Mouse (Mus musculus): Measurements from ENCODE around the gene B3gnt2.

Gene B3gnt2

DNA sequence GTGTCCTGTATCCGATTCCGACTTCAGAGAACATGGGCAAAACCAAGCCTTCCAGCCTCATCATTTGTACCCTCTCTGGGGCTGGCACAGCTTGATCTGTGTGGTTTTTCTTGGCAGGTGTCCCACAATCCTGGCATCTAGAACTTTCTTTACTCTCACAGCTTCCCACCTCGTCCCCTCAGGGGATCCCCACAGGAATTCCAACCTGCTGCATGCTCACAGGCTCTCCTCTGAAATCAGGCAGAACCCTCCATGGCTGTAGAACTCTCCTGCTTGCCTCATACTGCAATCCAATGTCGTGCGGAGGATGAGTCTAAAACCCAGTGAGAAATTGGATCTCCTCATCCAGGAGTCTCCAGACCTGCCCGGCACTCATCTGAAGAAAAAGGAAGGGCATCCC lies 34.1 kb downstream of the B3gnt2 start:
- in situ Hi-C loops (cut with MboI; ENCODE audit: unreplicated experiment in 2 of 2), result loop anchor here in 1 of 2 experiments (25.0 kb wide), 1 partner anchor 436 kb away; the partner anchor contains the start of gene Xpo1

DNA sequence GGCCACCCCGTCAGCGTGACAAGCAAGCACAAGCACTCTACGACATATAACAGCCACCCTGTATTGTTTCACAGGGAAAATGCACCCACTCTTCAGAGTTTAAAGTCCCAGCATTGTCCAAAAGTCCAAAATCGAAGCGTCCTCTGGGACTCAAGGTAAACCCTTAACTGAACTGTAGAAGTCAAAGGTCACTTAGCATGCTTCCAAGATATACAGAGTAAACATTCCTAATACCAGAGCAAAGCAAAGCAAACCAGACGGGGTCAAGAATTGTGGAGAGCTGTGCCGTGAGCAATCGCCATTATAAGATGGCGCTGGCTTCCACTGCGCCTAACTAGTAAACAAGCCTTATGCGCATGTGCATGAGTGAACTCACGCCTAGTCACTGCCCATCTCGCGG lies 34.7 kb downstream of the B3gnt2 start:
- in situ Hi-C loops (cut with MboI; ENCODE audit: unreplicated experiment in 2 of 2), result loop anchor here in 1 of 2 experiments (25.0 kb wide), 1 partner anchor 436 kb away; the partner anchor contains the start of gene Xpo1

DNA sequence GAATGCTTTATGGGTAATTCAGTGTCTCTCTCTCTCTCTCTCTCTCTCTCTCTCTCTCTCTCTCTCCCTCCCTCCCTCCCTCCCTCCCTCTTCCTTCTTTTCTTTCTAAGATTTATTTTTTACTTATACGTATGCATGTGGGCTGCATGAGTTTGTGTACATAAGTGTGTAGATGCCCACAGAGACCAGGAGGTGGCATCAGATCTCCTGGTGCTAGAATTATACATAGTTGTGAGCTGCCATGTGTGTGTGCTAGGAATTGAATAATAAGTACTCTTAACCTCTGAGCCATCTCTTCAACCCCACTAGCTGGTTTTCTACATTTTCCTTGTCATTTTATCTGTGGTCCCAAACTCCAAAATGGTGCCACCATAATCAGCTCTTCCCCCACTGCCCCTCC lies 35.2 kb downstream of the B3gnt2 start:
- in situ Hi-C loops (cut with MboI; ENCODE audit: unreplicated experiment in 2 of 2), result loop anchor here in 1 of 2 experiments (25.0 kb wide), 1 partner anchor 437 kb away; the partner anchor contains the start of gene Xpo1

DNA sequence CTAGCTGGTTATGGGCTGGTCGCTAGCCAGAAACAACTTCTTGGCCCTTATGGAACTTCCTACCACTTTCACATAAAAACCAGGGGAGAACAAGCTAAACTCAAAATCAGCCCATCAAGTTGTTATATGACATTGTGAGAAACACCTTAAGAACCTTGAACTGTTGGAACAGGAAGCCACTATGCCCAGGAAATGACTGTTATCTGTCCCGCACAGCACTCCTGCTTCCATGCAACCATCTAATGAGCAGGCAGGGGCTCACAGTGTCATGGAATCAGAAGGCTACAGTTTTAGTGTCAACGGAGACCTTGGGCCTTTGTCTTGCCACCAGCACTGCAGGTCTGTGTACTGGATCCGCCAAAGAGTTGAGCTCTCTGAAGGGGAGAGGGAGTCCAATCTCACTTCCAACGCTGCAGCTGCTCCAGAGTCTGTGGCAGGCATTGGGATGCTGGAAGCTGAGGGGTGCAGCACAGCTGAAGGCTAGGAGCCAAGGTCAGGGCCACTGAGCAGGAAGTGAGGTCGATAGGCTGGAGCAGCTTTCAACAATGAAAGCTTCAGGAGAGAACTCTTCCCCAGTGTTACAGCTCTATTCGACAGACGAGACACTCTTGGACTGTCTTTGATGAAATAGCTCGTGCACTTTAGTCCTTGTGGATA lies 36.6 kb downstream of the B3gnt2 start:
- in situ Hi-C loops (cut with MboI; ENCODE audit: unreplicated experiment in 2 of 2), result no loop called here

DNA sequence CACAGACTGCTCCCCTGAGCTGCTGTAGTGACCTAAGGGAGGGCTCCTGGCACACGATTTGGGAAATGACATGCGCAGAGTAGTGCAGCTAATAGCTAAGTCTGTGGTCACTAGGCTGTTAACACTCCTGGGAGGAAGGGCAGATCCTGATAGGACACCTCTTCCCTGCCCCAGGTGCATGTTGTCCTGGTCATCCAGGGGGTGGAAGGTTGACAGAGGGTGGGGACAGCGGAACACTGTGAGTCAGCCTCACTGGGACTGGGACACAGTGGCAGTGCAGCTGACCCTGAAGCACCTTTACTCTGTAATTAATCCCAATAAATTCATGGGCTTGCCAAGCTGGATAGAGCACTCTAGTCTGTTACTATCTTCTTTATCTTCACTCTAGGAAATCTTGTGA lies 39.5 kb downstream of the B3gnt2 start:
- in situ Hi-C loops (cut with MboI; ENCODE audit: unreplicated experiment in 2 of 2), result no loop called here

DNA sequence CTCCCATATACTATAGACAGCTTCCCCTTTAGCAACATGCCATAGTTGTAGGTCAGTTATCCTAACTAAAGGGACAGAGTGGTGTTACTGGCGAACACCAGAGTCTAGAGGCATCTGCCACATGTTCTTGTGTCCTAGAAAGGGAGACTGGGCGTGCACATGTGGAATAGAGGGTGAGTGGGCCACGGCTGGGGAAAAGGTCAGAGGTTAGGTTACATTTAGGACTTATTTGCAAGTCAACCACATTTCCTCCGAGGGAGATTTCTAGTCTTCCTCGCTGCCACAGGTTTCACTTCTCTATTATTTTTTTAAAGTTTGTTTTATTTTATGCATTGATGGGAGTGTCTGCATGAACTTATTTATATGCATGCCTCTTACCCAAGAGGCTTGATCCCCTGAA lies 42.4 kb downstream of the B3gnt2 start:
- in situ Hi-C loops (cut with MboI; ENCODE audit: unreplicated experiment in 2 of 2), result loop anchor here (5.0 to 10.0 kb wide), 3 partner anchors 36 to 54 kb away; no protein-coding TSS in a partner anchor

DNA sequence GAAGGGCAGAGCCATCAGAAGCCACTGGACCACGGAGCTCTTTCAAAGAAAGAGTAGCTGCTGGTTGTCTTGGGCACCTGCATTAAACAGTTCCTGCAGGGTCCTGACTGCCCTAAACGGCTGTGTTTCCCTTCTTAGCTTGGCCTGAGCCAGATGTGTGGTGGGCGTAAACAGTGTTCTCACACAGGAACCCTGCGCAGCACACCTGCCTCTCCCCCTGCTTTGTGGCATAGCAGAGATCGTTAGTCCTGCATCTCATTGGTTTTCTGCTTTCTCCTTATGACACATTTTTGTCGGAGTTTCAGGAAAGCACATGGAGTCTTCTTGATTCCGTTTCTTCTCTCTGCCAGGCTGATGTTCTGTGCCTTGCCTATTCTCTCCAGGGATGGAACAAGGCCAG lies 44.9 kb downstream of the B3gnt2 start:
- in situ Hi-C loops (cut with MboI; ENCODE audit: unreplicated experiment in 2 of 2), result loop anchor here (5.0 to 10.0 kb wide), 3 partner anchors 34 to 51 kb away; no protein-coding TSS in a partner anchor

DNA sequence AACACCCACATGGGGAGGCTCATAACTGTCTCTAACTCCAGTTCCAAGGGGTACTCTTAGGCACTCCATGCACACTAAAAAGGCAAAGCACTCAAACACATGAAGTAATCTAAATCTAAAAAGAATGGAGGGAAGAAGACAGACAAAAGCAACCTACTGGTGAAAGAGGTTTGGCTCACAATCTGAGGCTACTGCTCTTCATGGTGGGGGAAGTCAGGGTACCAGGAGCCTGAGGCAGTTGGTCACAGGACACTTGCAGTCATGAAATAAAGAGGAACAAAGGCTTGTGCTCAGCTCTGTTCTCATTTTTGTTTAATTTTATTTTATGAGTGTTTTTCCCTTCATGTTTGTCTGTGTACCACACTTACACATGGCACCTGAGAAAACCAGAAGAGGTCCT lies 45.6 kb downstream of the B3gnt2 start:
- in situ Hi-C loops (cut with MboI; ENCODE audit: unreplicated experiment in 2 of 2), result loop anchor here (5.0 to 10.0 kb wide), 3 partner anchors 33 to 50 kb away; no protein-coding TSS in a partner anchor

DNA sequence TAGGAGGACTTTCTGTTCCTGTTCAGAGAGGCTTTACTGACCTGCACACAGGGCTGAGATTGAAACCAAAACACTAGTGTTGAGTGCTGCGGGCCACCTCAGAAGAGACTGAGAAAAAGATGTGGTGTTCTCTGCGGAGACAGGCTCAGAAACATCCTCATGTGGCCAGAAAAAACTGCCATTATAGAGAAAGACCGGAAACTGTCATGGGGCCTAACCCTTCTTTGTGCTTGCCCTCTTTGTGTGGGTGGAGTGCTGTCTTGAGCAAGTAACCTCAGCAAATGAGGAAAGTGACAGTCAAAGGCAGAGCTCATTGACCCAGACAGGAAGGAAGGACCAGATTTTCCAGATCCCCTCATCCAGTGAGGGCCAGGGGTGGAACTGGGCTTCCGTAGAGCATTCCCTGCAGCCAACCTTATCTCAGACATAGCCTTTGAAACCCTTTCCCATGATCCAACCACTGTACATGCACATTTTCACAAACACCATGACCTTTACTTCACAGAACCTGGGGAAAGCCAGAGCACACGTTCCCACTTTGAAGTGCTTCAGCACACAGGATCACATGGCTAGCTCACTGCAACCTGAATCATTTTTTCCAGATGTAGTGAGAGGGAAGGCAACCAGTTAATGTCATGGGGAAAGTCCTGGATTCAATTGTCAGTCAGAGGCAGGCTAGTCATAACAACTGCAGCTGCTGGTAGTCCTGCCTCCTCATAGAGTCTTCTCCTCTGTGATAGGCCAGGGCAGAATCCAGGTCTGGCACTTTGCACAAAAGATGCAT lies 46.6 kb downstream of the B3gnt2 start:
- in situ Hi-C loops (cut with MboI; ENCODE audit: unreplicated experiment in 2 of 2), result loop anchor here in 1 of 2 experiments (10.0 kb wide), 1 partner anchor 49 kb away; no protein-coding TSS in a partner anchor

DNA sequence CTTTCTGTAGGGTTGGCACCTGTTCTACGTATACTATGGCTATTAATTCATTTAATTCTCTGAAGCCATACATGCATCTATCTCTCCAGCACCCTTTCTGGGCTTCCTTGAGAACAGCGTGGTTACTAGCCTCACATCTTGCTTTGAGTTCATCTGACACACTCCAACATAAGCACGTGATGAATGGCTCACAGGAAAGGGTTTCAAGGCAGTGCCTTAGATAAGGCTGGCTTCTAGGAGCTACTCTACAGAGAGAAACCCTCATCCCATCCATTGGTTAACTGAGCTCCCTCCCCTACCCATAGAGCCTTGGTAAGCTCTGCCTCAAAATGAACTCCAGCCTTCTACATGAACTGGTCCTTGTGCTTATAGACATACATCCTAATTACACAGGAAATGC lies 47.3 kb downstream of the B3gnt2 start:
- in situ Hi-C loops (cut with MboI; ENCODE audit: unreplicated experiment in 2 of 2), result loop anchor here in 1 of 2 experiments (10.0 kb wide), 1 partner anchor 49 kb away; no protein-coding TSS in a partner anchor

DNA sequence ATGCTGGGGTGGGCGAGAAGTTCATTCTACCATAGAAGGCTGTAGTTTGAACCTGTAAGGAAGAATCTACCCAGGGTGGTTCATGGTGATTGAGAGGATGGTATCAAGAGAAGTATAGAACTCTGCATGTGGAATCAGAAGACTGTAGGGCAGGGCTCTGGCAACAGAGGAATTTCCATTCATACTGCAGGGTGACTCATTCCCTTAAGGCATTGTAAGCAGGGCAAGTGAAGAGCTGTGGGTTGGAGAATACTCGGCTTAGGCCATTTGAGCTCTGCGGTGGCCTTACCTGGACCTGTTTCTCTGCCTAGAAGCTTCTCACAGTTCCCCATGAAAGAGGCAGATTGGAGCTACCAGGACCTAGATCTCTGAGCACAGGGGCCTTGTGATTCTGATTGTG lies 49.3 kb downstream of the B3gnt2 start:
- in situ Hi-C loops (cut with MboI; ENCODE audit: unreplicated experiment in 2 of 2), result loop anchor here in 1 of 2 experiments (10.0 kb wide), 1 partner anchor 47 kb away; no protein-coding TSS in a partner anchor

DNA sequence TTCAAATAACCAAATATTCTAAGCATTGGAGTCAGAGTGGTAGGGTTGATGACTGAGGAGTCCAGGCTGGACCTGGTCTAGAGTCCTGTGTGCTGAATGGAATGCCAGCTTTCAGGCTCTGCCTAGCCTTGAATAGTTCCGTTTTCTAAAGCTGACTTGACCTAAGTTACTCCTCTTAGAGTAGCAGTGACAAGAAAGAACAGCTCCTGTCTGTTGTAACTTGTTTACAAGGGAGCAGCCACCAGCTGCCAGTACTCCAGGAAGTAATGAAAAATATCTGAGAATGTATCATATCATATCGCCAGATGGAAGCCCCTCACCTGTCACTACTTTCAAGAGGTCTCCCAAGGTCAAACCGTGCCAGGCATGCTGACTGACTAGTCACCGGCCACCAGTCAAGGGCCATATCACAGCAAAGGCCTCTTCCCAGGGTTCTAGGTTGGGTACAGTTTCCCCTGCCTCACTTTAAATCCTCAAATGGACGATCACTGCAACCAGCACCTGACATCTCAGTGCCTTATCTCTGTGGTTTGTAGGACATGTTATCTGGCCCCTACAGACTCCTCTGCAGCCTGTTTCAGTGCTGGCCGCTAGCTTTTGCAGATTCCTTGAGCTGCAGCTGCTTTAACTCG lies 51.2 kb downstream of the B3gnt2 start:
- in situ Hi-C loops (cut with MboI; ENCODE audit: unreplicated experiment in 2 of 2), result loop anchor here in 1 of 2 experiments (10.0 kb wide), 1 partner anchor 45 kb away; no protein-coding TSS in a partner anchor

DNA sequence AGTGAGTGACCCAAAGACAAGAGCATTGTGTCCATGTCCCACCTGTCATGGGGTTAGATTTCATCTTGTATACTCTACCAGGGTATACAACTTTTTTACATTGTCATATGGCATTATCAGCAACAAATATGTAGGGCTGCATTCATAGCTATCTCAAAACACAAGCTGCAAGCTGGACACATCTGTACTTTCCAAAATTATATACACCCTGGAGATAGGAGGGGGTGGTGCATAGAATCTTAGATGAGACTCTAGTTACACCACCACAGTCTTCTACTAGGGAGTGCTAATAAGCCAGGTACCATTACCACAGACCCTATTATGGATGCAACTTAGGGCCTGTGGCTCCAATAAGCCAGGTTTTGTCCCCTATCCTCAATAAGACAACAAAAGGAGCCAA lies 52.7 kb downstream of the B3gnt2 start:
- in situ Hi-C loops (cut with MboI; ENCODE audit: unreplicated experiment in 2 of 2), result no loop called here

DNA sequence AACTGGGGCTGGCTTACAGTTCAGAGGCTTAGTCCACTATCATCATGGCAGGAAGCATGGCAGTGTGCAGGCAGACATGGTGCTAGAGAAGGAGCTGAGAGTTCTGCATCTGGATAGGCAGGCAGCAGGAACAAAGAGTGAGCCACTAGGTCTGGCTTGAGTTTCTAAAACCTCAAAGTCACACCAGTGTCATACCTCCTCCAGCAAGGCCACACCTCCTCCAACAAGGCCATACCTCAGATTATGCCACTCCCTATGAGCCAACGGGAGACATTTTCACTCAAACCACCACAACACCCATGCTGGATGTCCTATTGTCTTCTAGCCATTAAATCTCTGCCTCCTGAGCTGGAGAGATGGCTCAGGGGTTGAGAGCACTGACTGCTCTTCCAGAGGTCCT lies 55.6 kb downstream of the B3gnt2 start:
- in situ Hi-C loops (cut with MboI; ENCODE audit: unreplicated experiment in 2 of 2), result no loop called here

DNA sequence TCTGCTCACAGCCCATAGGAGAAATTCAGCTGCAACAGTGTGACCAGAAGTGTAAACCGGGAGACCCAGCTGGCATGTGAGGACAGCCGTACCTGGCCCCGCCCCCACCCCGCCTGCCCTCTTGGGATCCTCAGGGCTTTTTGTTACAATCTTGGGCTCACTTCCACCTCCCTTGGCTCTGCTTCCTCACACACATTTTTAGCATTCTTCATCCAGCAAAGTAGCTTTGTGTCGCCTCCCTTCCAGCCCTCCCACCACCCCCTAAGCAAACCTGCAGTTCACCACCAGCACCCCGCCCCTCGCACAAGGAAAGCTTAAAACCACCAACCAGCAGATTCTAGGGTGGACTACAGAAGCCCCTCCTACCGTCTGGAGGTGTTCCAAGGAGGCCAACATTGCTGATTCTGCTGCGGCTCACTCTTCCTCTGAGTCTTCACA lies 60.8 kb downstream of the B3gnt2 start:
- in situ Hi-C loops (cut with MboI; ENCODE audit: unreplicated experiment in 2 of 2), result no loop called here

DNA sequence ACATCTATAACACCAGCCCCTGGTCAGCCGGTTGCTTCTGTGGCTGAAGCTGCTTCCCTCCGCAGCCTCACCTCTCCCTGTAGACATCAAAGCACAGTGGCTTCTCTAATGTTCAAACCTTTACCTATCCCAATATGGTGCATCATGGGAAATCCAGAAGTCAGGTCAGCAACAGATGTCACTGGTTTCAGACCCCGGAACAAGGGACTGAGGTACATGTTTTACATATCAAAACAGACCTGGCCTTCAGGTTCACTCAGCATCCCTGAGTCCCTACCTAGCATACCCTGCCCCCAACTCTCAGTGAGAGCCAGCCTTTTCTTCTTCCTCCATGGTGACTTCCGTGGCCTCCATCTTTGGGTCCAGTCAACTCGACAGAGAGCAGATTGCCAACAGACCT lies 61.8 kb downstream of the B3gnt2 start:
- in situ Hi-C loops (cut with MboI; ENCODE audit: unreplicated experiment in 2 of 2), result no loop called here

DNA sequence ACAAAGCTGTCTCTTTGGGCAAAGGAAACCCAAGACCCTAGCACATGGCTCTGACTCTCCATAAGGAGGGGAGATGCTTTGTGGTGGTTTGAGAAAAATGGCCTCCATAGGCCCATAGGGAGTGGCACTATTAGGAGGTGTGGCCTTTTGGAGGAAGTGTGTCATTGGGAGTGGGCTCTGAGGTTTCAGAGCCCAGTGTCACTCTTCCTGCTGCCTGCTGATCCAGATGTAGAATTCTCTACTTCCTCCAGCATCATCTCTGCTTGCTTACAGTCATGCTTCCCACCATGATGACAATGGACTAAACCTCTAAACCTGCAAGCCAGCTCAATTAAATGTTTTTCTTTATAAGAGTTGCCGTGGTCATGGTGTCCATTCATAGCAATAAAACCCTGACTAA lies 66.0 kb downstream of the B3gnt2 start:
- in situ Hi-C loops (cut with MboI; ENCODE audit: unreplicated experiment in 2 of 2), result no loop called here

DNA sequence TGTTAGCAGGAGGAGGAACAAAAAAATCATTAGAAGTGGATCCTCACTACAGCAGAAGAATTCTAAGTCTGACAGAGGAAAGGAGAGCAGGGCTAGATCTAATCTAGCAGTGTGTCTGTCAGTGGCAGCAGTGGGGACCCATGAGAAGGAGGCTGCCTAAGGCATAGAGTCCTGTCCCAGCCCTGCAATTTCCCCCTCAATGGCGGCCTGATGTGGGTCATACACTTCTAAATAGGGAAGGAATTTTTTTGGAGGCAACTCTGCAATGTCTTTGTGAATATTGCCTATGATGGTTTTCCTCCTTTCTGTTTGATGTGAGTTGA lies 66.9 kb downstream of the B3gnt2 start:
- in situ Hi-C loops (cut with MboI; ENCODE audit: unreplicated experiment in 2 of 2), result no loop called here

DNA sequence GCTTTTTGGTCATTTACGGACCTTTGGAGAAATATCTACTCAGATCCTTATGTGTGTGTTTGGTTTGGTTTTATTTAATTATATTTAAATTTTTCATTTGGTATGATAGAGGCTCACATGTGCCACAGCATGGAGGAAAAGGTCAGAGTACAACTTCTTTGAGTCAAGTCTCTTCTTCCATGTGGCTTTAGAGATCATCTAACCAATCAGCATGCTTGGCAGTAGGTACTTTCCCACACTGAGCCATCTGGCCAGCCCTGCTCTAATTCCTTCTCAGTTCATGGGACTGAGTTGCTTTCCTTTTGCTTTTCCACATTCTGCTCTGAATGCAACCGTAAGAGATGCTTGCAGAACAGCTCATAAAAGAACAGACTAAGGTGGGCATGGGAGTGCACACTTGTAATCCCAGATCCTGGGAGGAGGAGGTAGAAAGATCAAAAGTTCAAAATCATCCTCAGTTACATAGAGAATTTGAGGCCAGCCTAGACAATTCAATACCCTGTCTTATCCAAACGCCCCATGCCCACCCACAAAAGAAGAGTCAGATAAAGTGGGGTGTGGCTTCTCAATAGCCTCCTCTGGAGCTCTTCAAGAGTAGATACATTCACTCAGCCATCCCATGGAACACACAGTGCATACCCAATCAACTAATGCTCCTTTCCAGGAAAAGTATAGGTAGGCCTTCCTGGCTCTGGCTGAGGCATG lies 67.4 kb downstream of the B3gnt2 start:
- in situ Hi-C loops (cut with MboI; ENCODE audit: unreplicated experiment in 2 of 2), result no loop called here

DNA sequence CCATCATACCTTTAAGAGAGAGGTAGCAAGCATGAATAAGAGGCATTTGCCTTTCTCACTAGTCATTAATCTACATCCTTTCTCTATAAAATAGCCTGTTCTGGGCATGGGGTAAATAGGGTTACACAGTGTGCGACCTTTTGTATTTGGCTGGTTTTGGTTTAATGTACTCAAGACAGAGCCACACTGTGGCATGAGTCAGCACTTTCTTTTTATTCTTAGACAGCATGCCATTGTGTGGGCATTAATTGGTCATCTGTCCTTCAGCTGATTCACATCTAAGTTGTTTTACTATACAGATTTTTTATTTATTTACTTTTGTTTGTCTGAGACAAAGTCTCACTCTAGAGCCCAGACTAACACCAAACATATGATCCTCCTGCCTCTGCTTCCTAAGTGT lies 68.6 kb downstream of the B3gnt2 start:
- in situ Hi-C loops (cut with MboI; ENCODE audit: unreplicated experiment in 2 of 2), result no loop called here

Data from v-Abl transformed pro-B cells (cell line).